Mouse (Mus musculus) hindbrain, embryonic 10.5 days (tissue): ENCODE results near the gene Ccdc69. TPM values are rescaled to one million over a fixed set of nuclear protein-coding genes. Genes with fewer than 3 reads are reported as not detected.

Source experiments
- DNase-seq: peaks from one replicate; pipeline ENCODE4 v3.0.0-alpha.2; 2017; ENCODE audit warnings: low spot score
- H3K27ac ChIP-seq: fragments of 300-500 bp; sonication (generic); 2 replicates; pipeline ENCODE4 v1.5.1; 2016; ENCODE audit warnings: mild to moderate bottlenecking, moderate library complexity
- H3K27me3 ChIP-seq: fragments of 300-500 bp; sonication (generic); 2 replicates; pipeline ENCODE4 v1.6.1; 2016; ENCODE audit warnings: mild to moderate bottlenecking; ENCODE audit not compliant: poor library complexity, insufficient read depth, severe bottlenecking
- H3K36me3 ChIP-seq: fragments of 300-500 bp; sonication (generic); 2 replicates; pipeline ENCODE4 v1.6.1; 2016; ENCODE audit warnings: mild to moderate bottlenecking, moderate library complexity
- H3K4me1 ChIP-seq: fragments of 300-500 bp; sonication (generic); replicated peaks from 2 replicates; pipeline ENCODE4 v1.6.1; 2016; ENCODE audit warnings: mild to moderate bottlenecking
- H3K4me3 ChIP-seq: fragments of 300-500 bp; sonication (generic); 2 replicates; pipeline ENCODE4 v1.5.1; 2016; ENCODE audit warnings: mild to moderate bottlenecking, moderate library complexity
- H3K9me3 ChIP-seq: fragments of 300-500 bp; sonication (generic); 2 replicates; pipeline ENCODE4 v1.6.1; 2016; ENCODE audit warnings: mild to moderate bottlenecking, moderate library complexity
- WGBS: fragments of 180-500 bp; shearing (Covaris S2); methylation state at CpG from one replicate; pipeline ENCODE4 v1.1.7; 2016; 5-methylcytosine and 5-hydroxymethylcytosine counted together
- polyA plus RNA-seq: library from polyadenylated mRNA; unstranded; fragments of >200 nt; fragmentation: Nextera tagmentation; extraction: Ambion mirVana; gene quantifications from 2 replicates; pipeline ENCODE4 v1.2.1, GENCODE M21; 2016

The Ccdc69 gene
- polyA plus RNA-seq, 1 experiment from 2014 or later, result 0.25 TPM

DNA sequence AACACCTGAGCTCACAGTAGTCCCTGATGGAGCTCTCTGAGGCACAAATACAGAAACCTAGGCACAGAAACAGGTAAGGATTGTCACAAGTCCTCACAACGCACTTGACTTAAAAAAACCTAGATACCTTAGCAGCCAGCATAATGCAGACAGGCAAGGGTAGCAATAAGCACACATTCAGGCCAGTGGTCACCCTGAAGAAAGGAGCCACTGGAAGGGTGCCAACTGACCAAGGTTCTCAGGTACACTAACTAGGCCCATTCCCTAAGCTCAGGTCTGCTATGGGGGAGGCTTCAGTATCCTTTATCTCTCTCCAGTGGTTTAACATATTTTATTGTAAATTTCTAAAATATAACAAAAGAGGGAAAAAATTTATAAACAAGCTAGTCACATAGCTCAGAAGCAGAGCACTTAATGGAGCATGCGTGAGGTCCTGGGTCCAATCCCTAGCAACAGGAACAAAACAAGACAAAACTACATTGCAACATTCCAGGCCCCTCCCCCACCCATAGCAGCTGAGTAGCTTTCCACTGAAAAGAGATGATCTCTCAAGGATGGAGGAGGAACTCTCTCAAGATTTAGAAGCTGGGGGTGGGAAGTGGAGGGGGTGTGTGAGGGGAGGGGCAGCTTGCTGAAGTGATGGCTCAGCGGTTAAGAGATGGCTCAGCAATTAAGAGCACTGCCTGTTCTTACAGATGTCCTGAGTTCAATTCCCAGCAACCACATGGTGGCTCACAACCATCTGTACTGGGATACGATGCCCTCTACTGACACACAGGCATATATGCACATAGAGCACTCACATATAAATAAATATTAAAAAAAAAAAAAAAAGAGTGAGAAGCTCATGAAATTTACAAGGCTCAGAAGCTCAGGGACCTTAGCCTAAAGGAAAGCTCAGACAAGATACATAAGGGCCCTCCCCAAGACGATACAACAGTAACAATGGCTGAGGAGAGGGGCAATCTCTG is 65.1 kb downstream of the Ccdc69 start:
- H3K36me3 ChIP-seq, result peaks cover 45% of the 10 kb centered on the region
- 85% methylated on average over 5 of the region's 5 CpGs for WGBS
- H3K4me3 ChIP-seq, result no peak overlapping the region
- DNase-seq, result no peak
- H3K4me1 ChIP-seq, result peaks cover 18% of the 10 kb centered on the region
- H3K27me3 ChIP-seq, result no peaks in the 10 kb centered on the region
- no peaks in the 10 kb centered on the region for H3K9me3 ChIP-seq
- H3K27ac ChIP-seq, result no peak overlapping the region

GRCm38 (mm10) chr11:55011440-55011839 is 66.5 kb downstream of the Ccdc69 start:
- no peaks in the 10 kb centered on the region for H3K27me3 ChIP-seq
- DNase-seq, result no peak
- H3K27ac ChIP-seq, result no peak overlapping the region
- H3K4me3 ChIP-seq, result no peak overlapping the region
- peaks cover 15% of the 10 kb centered on the region; the same call in 1 of the 2 replicates for H3K4me1 ChIP-seq
- peaks cover 53% of the 10 kb centered on the region for H3K36me3 ChIP-seq
- H3K9me3 ChIP-seq, result no peaks in the 10 kb centered on the region
- WGBS, result 87% methylated on average over 3 of the region's 3 CpGs

- H3K4me3 ChIP-seq, result no peak overlapping the region
- 79% methylated on average over 6 of the region's 6 CpGs for WGBS
- no peak for DNase-seq
- H3K27ac ChIP-seq, result no peak overlapping the region
- no peaks in the 10 kb centered on the region for H3K9me3 ChIP-seq
- no peaks in the 10 kb centered on the region for H3K27me3 ChIP-seq
- peaks cover 52% of the 10 kb centered on the region for H3K36me3 ChIP-seq
- peaks cover 8% of the 10 kb centered on the region; the same call in 1 of the 2 replicates for H3K4me1 ChIP-seq
Observed at GRCm38 (mm10) chr11:55008230-55008629, 69.7 kb downstream of the Ccdc69 start.

- Histone ChIP-seq H3K27me3 (no peaks in the 10 kb centered on the region), H3K27ac (no peak overlapping the region), H3K4me3 (no peak overlapping the region), H3K36me3 (peaks cover 54% of the 10 kb centered on the region), H3K4me1 (peaks cover 5% of the 10 kb centered on the region; the same call in 1 of the 2 replicates), H3K9me3 (peaks cover 4% of the 10 kb centered on the region; the same call in 1 of the 2 replicates)
- DNase-seq, result no peak
- 82% methylated on average over 5 of the region's 5 CpGs for WGBS
Observed at GRCm38 (mm10) chr11:55005684-55006083, 72.2 kb downstream of the Ccdc69 start.

- H3K36me3 ChIP-seq, result peaks cover 54% of the 10 kb centered on the region
- H3K4me1 ChIP-seq, result peaks cover 5% of the 10 kb centered on the region; the same call in 1 of the 2 replicates
Observed at GRCm38 (mm10) chr11:55004970-55005502, 72.9 kb downstream of the Ccdc69 start.

More at GRCm38 (mm10) chr11:55004970-55005502, 72.9 kb downstream of the Ccdc69 start:
- Histone ChIP-seq H3K4me3 (no peak overlapping the region), H3K9me3 (peaks cover 4% of the 10 kb centered on the region; the same call in 1 of the 2 replicates), H3K27ac (no peak overlapping the region), H3K27me3 (no peaks in the 10 kb centered on the region)
- DNase-seq, result no peak
- 80% methylated on average over 7 of the region's 7 CpGs for WGBS

Other genes with a start within 250 kb of the Ccdc69 start
- gene Lyrm7, start 217.2 kb downstream of the Ccdc69 start, polyA plus RNA-seq, result 3.0 and 5.2 TPM in 2 replicates
- gene Hint1, start 211.7 kb downstream of the Ccdc69 start, polyA plus RNA-seq, result 626 and 627 TPM in 2 replicates
- gene Gpx3, start 175.7 kb downstream of the Ccdc69 start, polyA plus RNA-seq, result 108 and 121 TPM in 2 replicates
- 14.2 and 14.7 TPM in 2 replicates for gene Tnip1, start 115.2 kb downstream of the Ccdc69 start, polyA plus RNA-seq
- 61.0 and 68.8 TPM in 2 replicates for gene Anxa6, start 44.7 kb downstream of the Ccdc69 start, polyA plus RNA-seq
- gene Gm2a, start 20.0 kb upstream of the Ccdc69 start, polyA plus RNA-seq, result 10.7 and 13.0 TPM in 2 replicates
- gene Slc36a3, start 73.6 kb upstream of the Ccdc69 start, polyA plus RNA-seq, result not detected in 2 replicates
- gene Slc36a2, start 106.9 kb upstream of the Ccdc69 start, polyA plus RNA-seq, result 0.97 and 1.0 TPM in 2 replicates
- 1.6 TPM in 2 replicates for gene Slc36a1, start 126.2 kb upstream of the Ccdc69 start, polyA plus RNA-seq